Mouse (Mus musculus) left cerebral cortex, adult 11 months (tissue): ENCODE results near the gene Tspan32.

Experiments
- DNase-seq: peaks from one replicate; pipeline ENCODE4 v3.0.0; 2022; ENCODE audit warnings: low spot score

Tspan32 gene

DNA sequence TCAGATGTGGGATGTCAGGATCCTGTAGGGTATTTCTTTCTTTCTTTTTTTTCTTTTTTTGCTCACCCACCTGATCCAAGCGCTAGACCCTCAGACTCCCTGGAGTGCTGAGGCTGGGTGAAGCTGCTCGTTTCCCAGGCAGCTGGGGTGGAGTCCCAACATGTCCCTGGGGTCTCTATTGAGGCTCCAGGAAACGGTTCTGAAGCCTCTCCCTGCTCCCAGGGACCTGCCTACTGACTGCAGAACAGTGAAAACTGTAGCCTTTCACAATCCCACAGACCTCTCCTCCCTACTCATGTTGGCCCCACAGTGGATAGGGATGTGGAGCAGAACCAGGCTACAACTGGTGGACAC is 49.7 kb downstream of the Tspan32 start:
- no peak for DNase-seq

DNA sequence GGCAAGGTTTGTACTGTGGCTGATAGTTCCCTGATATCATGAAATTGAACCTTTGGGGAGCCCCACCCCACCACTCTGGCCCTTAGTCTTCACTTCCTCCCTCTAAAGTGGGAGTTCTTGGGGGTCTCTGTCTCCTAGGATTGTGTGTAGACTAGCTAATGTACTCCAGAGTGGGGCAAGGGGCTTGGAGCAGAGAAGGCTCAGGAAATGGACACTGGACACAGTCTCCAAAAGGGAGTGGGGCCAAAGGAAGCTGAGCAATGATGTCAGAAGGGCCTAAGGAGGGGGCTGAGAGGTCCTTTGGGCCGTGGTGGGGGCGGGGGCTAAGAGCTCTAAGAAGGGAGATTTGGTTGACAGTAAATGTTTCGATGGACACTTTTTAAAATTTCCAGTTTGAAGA is 50.2 kb downstream of the Tspan32 start:
- DNase-seq = no peak

DNA sequence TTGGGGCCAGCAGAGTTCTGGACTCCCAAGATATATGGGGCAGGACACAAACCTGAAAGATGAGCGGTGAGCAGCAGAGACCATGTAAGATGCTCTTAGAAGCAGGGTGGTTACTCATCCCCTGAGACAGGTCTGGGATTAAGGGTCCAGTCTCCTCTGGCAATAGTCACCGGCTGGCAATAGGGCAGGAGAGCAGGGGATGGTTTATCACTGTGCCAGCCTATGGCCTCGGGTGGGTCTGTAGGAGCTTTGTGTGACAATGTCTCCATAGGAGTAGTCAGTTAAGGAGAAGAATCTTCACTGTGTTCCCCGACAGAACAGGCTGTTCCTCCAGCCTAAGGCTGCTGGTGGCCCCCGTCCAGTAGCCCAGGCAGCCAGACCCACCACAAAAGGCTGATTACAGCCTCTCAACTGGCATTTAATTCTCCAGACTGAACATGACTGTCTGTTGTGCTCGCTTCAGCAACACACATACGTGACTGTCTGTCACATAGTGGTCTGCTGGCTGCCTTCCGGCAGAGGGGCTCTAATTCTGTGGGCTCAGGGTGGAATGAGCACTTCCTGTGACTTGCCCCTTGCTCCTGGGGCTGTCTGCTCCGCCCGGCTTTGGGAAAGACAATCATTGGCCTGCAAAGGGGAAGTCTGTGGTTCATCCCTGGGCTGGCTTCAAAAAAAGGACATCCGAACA is 50.8 kb downstream of the Tspan32 start:
- DNase-seq = no peak

DNA sequence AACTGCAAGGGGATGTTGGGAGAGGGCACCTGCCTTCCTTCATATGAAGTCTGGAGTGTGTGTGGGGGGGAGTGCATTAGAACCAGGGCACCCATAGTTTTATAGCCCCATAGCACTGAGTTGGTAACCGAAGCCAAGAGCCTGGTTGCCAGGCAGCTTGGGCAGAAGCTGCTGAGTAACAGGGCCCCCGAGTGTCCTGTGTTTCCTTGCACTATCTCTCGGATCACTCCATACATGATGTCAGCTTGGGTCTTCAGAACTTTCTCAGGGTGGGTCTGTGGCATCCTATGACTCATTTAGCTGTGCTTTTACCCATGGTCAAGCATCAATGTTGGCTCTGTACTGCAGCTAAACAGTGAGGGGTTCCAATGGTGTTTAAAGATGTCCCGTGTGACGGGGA is 52.2 kb downstream of the Tspan32 start:
- no peak for DNase-seq

DNA sequence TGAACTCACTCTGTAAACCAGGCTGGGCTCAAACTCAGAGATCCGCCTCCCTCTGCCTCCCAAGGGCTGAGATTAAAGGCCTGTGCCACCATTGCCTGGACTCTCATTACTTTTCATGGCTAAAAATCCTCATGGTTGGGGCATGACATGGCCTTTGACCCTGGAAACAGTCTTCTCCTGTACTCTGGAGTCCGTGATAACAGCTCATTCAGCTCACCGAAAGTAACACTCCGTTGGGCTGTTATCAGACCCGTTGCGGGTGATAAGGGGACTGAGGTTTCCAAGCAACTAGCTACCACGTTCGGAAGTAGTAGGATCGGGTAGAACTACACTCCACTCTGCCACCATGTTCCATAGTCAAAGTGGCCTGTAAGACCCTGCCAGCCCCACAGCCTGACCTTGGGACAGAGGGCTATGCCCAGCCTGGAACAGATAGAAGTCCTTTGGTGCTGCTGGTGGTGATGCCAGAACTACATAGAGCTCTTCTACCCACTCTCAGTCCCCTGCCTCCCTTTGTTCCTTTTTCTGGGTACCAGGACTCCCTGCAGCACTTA is 52.9 kb downstream of the Tspan32 start:
- DNase-seq = no peak

DNA sequence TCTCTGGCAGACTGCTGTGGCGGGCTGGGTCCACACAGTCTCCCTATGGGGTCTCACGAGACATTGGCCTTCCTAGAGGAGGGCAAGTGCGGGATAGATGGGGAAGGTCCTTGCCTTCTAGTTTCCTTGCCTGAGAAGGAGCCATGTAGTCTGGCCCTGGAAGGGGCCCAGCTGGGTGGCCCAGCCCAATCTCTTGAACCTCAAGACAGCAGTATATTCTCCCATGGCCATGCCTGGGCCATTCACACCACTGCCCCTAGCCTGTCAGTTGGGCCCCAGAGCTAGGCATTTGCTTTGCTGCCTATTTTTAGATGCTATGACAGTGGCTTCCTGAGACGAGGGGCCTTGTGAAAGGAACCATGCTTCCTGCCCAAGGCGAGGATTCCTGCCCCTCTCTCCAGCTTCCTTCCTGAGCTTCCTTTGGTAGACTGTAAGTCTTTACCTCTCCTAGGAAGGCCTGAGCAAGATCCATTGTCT is 53.4 kb downstream of the Tspan32 start:
- DNase-seq = no peak

DNA sequence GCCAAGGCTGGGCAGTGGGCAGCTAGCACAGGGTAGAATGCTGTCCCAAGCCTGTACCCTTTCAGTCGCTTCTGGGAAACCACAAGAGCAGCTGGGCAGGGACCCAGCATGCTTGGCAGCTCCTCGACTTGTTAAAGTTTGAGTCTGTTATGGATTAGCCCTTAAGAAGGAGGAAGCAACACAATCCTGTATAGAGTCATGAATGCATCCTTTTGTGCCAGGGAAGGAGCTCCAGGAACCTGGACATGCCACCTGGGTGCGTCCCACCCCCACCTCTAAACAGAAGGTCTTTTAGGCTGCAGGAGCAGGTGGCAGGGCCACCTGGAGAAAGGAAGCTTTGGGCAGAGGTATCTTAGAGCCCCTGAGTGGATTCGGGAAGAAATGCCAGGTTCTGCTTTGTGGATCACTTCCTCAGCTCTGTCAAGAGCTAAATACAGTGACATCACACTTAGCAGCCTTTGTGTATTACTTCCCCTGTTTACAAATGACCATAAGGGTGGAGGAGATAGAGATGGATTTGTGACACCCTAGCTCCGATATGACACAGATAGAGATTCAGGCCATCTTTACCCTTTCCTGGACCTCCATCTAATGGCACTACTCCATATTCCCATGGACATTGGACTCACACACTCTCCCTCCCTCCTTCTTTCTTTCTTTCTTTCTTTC is 54.5 kb downstream of the Tspan32 start:
- DNase-seq = no peak

DNA sequence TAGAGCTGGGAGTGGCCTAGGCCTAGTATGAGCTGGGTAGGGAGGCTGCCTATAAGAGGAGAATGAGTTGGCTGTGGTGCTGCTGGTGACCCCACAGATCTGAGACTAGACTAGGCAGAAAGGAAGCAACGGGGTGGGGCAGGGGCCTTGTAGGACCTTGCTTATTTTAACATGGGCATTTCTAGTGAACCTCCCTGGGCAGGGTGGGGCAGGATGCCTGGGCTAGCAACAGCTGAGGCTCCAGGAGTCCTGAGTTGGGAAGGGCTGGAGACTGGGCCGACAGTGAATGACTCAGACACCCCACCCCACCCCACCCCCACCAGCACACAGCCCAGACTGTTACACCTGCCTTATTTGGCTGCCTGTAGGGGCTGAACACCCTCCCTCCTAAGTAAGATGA is 57.9 kb downstream of the Tspan32 start:
- DNase-seq = no peak

DNA sequence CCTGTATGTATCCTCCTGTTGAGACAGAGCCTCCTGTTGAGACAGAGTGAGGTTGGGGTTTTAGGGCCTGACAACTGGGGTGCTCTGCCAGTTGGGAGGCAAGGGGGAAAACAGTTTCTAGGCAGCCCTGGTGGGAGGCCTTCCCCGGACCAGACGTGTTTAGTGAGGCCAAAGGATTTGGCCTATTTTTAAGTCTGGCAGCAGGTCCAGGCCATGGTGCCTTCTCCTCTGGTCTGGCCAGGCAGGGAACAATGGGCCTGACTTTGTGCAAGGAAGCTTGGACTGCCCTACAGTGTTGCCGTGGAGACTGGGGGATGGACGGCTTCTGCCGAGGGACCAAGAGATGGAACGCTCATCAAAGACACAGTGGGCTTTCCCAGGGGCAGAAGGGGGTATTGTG is 59.4 kb downstream of the Tspan32 start:
- DNase-seq = no peak

DNA sequence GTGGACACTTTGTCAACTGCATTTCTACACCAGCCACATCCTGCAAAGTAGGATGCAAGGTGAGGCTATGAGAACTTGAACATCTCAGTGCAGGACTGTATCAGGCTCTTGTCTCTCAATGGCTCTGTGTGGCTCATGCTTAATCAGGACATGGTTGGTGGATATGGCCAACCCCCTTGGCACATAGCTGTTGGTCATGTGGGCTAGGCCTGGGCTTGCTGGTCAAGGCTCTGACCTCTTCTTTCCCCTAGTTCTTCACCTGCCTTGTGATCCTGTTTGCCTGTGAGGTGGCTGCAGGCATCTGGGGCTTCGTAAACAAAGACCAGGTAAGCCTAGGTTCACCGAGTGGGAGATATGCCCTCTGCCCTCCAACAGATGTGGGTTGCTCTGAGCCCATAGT is 60.8 kb downstream of the Tspan32 start:
- DNase-seq = no peak

DNA sequence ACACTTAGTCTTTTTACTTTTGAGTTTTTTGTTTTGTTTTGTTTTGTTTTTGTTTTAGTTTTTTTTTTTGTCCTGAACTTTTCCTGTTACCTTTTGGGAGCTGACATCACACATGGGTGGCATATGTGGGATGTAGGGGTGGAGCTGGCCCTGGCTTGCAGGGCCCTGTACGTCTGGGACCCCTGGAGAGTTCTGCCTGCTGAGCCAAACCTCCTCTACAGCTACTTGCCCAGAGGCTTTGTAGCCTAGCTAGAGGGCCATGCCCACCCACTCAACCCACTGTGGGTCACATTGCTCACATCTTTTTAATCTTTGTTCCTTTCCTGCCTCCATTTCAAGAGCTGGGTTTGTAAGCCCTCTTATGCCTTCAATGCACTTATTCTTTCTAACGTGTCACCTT is 62.6 kb downstream of the Tspan32 start:
- no peak for DNase-seq

DNA sequence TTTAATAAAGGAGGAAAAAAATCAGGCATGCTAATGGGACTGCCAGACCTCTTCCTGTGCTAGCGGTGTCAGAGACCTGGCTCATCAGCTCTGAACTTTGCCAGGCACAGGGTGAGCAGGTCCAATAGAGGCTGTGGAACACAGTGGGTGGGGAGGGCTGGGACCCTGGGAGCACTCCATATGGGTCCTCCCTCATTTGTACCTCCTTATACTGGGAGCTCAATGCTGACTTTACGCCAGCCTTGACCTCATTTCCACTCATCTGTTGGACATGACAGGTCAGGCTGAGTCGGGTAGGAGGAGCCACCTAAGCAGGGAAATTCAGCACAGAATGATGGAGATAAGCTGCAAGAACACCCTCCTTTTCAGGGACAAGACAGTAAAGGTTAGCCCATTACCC is 63.1 kb downstream of the Tspan32 start:
- DNase-seq = no peak

DNA sequence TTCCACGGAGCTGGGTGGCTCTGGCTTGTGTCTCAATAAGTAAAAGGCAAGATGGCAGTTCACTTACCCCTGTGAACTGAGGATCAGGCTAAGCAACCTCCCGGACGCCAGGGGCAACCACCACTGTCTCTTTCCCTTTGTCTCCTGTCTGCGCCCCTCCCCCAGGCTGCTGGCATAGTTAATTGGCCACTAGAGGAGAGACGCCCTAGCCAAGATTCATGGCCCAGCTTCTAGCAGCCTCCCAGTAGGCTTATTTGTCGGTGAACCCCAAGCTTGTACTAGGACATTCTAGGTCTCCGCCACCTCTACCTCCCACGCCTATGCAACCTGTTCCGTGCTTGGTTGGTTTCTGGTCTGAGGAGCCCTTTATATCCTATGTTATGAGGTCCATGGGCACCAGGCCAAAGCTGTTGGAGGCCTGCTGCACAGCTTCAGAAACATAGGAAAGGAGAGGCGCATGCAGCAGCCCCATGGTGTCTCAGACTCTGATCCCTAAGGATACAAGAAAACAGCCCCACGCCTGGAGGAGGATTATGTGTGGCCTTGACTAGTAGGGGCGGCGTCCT is 63.6 kb downstream of the Tspan32 start:
- DNase-seq = peak; percentile 63

DNA sequence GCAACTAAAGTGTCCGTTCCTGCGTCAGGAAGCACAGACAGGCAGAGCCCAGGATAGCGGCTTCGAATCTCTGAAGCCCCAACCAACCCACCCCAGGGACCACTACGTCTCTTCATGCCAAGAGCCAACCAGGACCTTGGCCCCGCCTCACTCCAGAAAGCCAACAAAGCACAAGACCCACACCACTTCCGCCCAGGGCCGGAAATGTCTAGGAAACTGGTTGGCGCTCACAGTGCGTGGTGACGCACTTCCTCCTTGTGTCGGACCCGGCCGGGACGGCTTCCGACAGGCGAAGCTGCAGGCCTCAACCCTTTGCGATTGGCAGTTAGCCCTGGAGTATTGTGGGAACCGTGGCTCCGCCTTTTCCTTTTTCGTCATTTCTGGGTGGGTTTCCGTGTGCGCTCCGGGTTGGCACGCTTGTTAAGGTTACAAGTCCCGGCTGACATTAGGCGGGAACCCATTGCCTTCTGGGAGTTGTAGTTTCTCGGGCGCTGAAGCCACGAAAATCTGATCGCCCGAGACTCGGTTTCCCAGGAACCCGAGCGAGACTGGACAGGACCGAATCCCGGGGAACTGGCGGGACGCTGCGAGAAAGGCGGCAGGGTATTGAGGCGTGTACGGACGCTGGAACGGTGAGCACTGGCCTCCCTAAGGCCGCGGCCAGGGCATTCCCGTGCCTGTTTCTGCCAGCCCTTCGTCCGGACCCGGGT is 64.2 kb downstream of the Tspan32 start, which contains the start of gene Tssc4:
Tssc4 (plus strand) TSS at position 368 of the 710 bp plus-strand sequence.
- peak; percentile 99 for DNase-seq
